29 mouse cellular contexts compared by ENCODE assay signal in the genomic region with DNA sequence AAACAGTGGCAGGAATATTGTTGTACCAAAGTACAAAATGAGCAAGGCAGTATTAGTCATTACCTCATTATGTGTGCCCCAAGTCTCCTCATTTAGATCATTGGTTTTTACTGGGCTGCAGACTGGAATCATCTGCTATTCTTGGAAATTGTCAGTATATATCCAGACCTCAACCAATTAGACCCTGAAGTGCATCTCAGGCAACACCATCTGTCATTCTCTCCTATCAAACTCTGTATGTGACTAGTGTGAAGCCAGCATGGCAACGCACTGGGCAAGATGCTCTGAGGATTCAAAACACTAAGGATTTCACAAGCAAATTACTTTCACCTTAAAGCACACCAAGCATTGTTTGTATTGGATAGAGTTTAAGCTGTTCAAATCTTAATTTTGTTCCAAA.
DNase-seq lines count a peak whose midpoint lies in the region; ATAC-seq and TF ChIP-seq lines count a peak whose summit lies in the region.
"Had no signal": no experiment of that assay in that cellular context is flagged by ENCODE, and none has a peak within 500 bp of the region (broad histone marks: within the 10 kb centered on the region; RNA-seq: fewer than 3 reads in every experiment).

No protein-coding gene starts in this region.

- no peaks in the 10 kb centered on the region for H3K4me1 ChIP-seq in midbrain, postnatal 0 days (ENCODE audit: insufficient read depth, low read length)
- no peaks in the 10 kb centered on the region for H3K4me1 ChIP-seq in midbrain, embryonic 13.5 days (replicated peaks)
- no peaks in the 10 kb centered on the region for H3K4me1 ChIP-seq in forebrain, postnatal 0 days (ENCODE audit: insufficient read depth)
- H3K4me1 ChIP-seq: hindbrain, embryonic 15.5 days; kidney, embryonic 15.5 days; limb, embryonic 10.5 days; liver, embryonic 15.5 days; lung, embryonic 15.5 days; midbrain, embryonic 15.5 days; neural tube, embryonic 13.5 days; stomach, embryonic 15.5 days had no signal

- H3K36me3 ChIP-seq in midbrain, postnatal 0 days (ENCODE audit: insufficient read depth, low read length), result no peaks in the 10 kb centered on the region
- H3K36me3 ChIP-seq in midbrain, embryonic 13.5 days, result no peaks in the 10 kb centered on the region
- no peaks in the 10 kb centered on the region for H3K36me3 ChIP-seq in forebrain, postnatal 0 days (ENCODE audit: insufficient read depth)
- H3K36me3 ChIP-seq: hindbrain, embryonic 15.5 days; kidney, embryonic 15.5 days; limb, embryonic 10.5 days; liver, embryonic 15.5 days; lung, embryonic 15.5 days; midbrain, embryonic 15.5 days; neural tube, embryonic 13.5 days; stomach, embryonic 15.5 days had no signal

- H3K9me3 ChIP-seq in midbrain, postnatal 0 days (ENCODE audit: low read length), result no peaks in the 10 kb centered on the region
- no peaks in the 10 kb centered on the region for H3K9me3 ChIP-seq in midbrain, embryonic 13.5 days
- H3K9me3 ChIP-seq in forebrain, postnatal 0 days (ENCODE audit: low read length), result no peaks in the 10 kb centered on the region
- H3K9me3 ChIP-seq: hindbrain, embryonic 15.5 days; kidney, embryonic 15.5 days; limb, embryonic 10.5 days; liver, embryonic 15.5 days; lung, embryonic 15.5 days; midbrain, embryonic 15.5 days; neural tube, embryonic 13.5 days; stomach, embryonic 15.5 days had no signal

- no peak overlapping the region for H3K9ac ChIP-seq in midbrain, postnatal 0 days (replicated peaks; ENCODE audit: low read length, poor library complexity, severe bottlenecking)
- no peak overlapping the region for H3K9ac ChIP-seq in midbrain, embryonic 13.5 days (replicated peaks)
- H3K9ac ChIP-seq in forebrain, postnatal 0 days, result no peak overlapping the region
- H3K9ac ChIP-seq: hindbrain, embryonic 15.5 days; kidney, embryonic 15.5 days; liver, embryonic 15.5 days; lung, embryonic 15.5 days; midbrain, embryonic 15.5 days; neural tube, embryonic 13.5 days; stomach, embryonic 15.5 days had no signal

- WGBS in midbrain, postnatal 0 days, result 61% methylated on average over 1 of the region's 1 CpGs
- 88% methylated on average over 1 of the region's 1 CpGs for WGBS in midbrain, embryonic 13.5 days
- WGBS in forebrain, postnatal 0 days, result 58% methylated on average over 1 of the region's 1 CpGs

- peak; percentile 17 for DNase-seq in cerebellum, adult 9-10 months
- DNase-seq in cerebellum, adult 11-12 months, result no peak
- peak; percentile 29 for DNase-seq in midbrain, postnatal 0 days (ENCODE audit: low spot score)
- DNase-seq in cerebellum, postnatal 36 days, result peak; percentile 33 to 52
- DNase-seq in forebrain, postnatal 0 days, result peak; percentile 25
- DNase-seq in testis, postnatal 14 days (ENCODE audit: low spot score), result no peak
- DNase-seq: adrenal gland, postnatal 14 days; gastrocnemius, postnatal 25 days; heart, postnatal 36 days; kidney, postnatal 36 days; liver; lung, postnatal 4 days; right cerebral cortex, adult 18-20 months; thymus, adult 18-20 months; thymus, postnatal 36 days had no signal

- H3K4me2 ChIP-seq in midbrain, postnatal 0 days (ENCODE audit: low read depth, low read length, poor library complexity, severe bottlenecking), result no peak overlapping the region
- no peak overlapping the region for H3K4me2 ChIP-seq in midbrain, embryonic 13.5 days (replicated peaks)
- H3K4me2 ChIP-seq in forebrain, postnatal 0 days (ENCODE audit: low read depth), result no peak overlapping the region
- H3K4me2 ChIP-seq: hindbrain, embryonic 15.5 days; kidney, embryonic 15.5 days; liver, embryonic 15.5 days; lung, embryonic 15.5 days; midbrain, embryonic 15.5 days; neural tube, embryonic 13.5 days; stomach, embryonic 15.5 days had no signal

- no peak overlapping the region for H3K4me3 ChIP-seq in midbrain, postnatal 0 days (ENCODE audit: low read depth, low read length)
- no peak overlapping the region for H3K4me3 ChIP-seq in midbrain, embryonic 13.5 days (replicated peaks)
- H3K4me3 ChIP-seq in forebrain, postnatal 0 days (ENCODE audit: low read depth, low read length), result no peak overlapping the region
- H3K4me3 ChIP-seq: hindbrain, embryonic 15.5 days; kidney, embryonic 15.5 days; left cerebral cortex, adult 2 months; limb, embryonic 10.5 days; liver, embryonic 15.5 days; lung, embryonic 15.5 days; midbrain, embryonic 15.5 days; myocyte; neural tube, embryonic 13.5 days; stomach, embryonic 15.5 days had no signal

- peak; percentile 16; the same call in 1 of the 2 replicates for ATAC-seq in midbrain, postnatal 0 days (ENCODE audit: low FRiP score)
- no peak for ATAC-seq in midbrain, embryonic 13.5 days
- ATAC-seq in forebrain, postnatal 0 days, result peak; percentile 88
- no peak for ATAC-seq in inflammation-experienced regulatory T-cells, adult 6 months
- ATAC-seq: CD4-positive, CD25-positive, alpha-beta regulatory T cell, adult 4 months; intestine, postnatal 0 days; midbrain, embryonic 15.5 days had no signal

- TF ChIP-seq CTCF in midbrain, postnatal 0 days (IDR thresholded peaks at IDR 0.05), result no peak
- no peak for TF ChIP-seq CTCF in forebrain, postnatal 0 days (IDR thresholded peaks at IDR 0.05; ENCODE audit: low read depth)

- H3K27ac ChIP-seq in midbrain, postnatal 0 days (ENCODE audit: low read depth, low read length), result no peak overlapping the region
- no peak overlapping the region for H3K27ac ChIP-seq in midbrain, embryonic 13.5 days
- H3K27ac ChIP-seq in forebrain, postnatal 0 days (ENCODE audit: low read depth, low read length), result no peak overlapping the region
- H3K27ac ChIP-seq: hindbrain, embryonic 15.5 days; kidney, embryonic 15.5 days; left cerebral cortex, adult 2 months; limb, embryonic 10.5 days; liver, embryonic 15.5 days; lung, embryonic 15.5 days; midbrain, embryonic 15.5 days; neural tube, embryonic 13.5 days; stomach, embryonic 15.5 days had no signal

- no peaks in the 10 kb centered on the region for H3K27me3 ChIP-seq in midbrain, postnatal 0 days (ENCODE audit: insufficient read depth, low read length)
- H3K27me3 ChIP-seq in midbrain, embryonic 13.5 days, result no peaks in the 10 kb centered on the region
- no peaks in the 10 kb centered on the region for H3K27me3 ChIP-seq in forebrain, postnatal 0 days (ENCODE audit: insufficient read depth, low read length)
- H3K27me3 ChIP-seq: hindbrain, embryonic 15.5 days; kidney, embryonic 15.5 days; liver, embryonic 15.5 days; lung, embryonic 15.5 days; midbrain, embryonic 15.5 days; neural tube, embryonic 13.5 days; stomach, embryonic 15.5 days had no signal

Comparison
In these comparisons a context has a peak if more than half of its experiments do, and no peak if none do; other contexts are left out.
1. DNase-seq: peak in cerebellum, adult 9-10 months (single experiment), midbrain, postnatal 0 days (single experiment), cerebellum, postnatal 36 days (2 of 2) and forebrain, postnatal 0 days (single experiment); none in cerebellum, adult 11-12 months (single experiment) and testis, postnatal 14 days (single experiment).
2. ATAC-seq: peak in midbrain, postnatal 0 days (single experiment) and forebrain, postnatal 0 days (single experiment); none in midbrain, embryonic 13.5 days (single experiment) and inflammation-experienced regulatory T-cells, adult 6 months (single experiment).